Mouse (Mus musculus): ENCODE measurements at regions not wholly inside any gene's neighbourhood (a gene's known extent, or its start where the extent isn't known, plus 50 kb on each side); places are given as distances from the start of the nearest gene placed in this dataset.

- no peak for TF ChIP-seq CTCF (IDR thresholded peaks at IDR 0.05; ENCODE audit: low read depth)
- no peak for TF ChIP-seq EP300 (IDR thresholded peaks at IDR 0.05; ENCODE audit: low read depth)
These were observed 797.1 kb downstream of the Epha4 start for GRCm38 (mm10) chr1:76717639-76718292.

Measured in heart, postnatal 0 days (tissue).